Mouse (Mus musculus) left cerebral cortex, adult 6 months (tissue): ENCODE measurements around the gene Ccdc175. TPM values are rescaled to one million over a fixed set of nuclear protein-coding genes. Genes with fewer than 3 reads are reported as not detected.

ENCODE experiments used
- long read RNA-seq, 2 experiments: library from polyadenylated mRNA; unstranded; transcript quantifications; one replicate each; pipeline ENCODE4 v2.0.0; 2019 to 2020
- polyA plus RNA-seq: library from polyadenylated mRNA; unstranded; fragments of <200 nt; fragmentation: Nextera tagmentation; gene quantifications from 2 replicates; pipeline ENCODE4 v1.2.3, GENCODE M21; 2021

Gene Ccdc175
- polyA plus RNA-seq: not detected in 2 replicates
- long read RNA-seq, experiment 1: 0 reads
- long read RNA-seq, experiment 2, partial matches to known transcripts: 0 of 4 reads
- long read RNA-seq, experiment 2, other reads (novel, unspliced or antisense): 4 of 4 reads

GRCm38 (mm10) chr12:72184929-72185328, at the start of gene Ccdc175:
Ccdc175 (minus strand) TSS chr12:72185029.

GRCm38 (mm10) chr12:72085329-72086165, 99.3 kb downstream of the Ccdc175 start, which contains the start of the genes L3hypdh and Jkamp:
L3hypdh (minus strand) TSS chr12:72085439.
Jkamp (plus strand) TSS chr12:72085589.

GRCm38 (mm10) chr12:72070327-72071269, 114.2 kb downstream of the Ccdc175 start, which contains the start of gene Gpr135:
Gpr135 (minus strand) TSS chr12:72071125.

Other genes starting within 250 kb of the Ccdc175 start
- gene Gpr135, start 113.9 kb downstream of the Ccdc175 start, polyA plus RNA-seq: 5.0 and 8.7 TPM in 2 replicates
- 5.6 and 5.8 TPM in 2 replicates for gene L3hypdh, start 99.6 kb downstream of the Ccdc175 start, polyA plus RNA-seq
- 122 and 130 TPM in 2 replicates for gene Jkamp, start 99.4 kb downstream of the Ccdc175 start, polyA plus RNA-seq
- gene Rtn1, start 224.0 kb upstream of the Ccdc175 start, polyA plus RNA-seq: 1,651 and 1,694 TPM in 2 replicates